Mouse (Mus musculus): ENCODE results near the gene Traf6.

DNA sequence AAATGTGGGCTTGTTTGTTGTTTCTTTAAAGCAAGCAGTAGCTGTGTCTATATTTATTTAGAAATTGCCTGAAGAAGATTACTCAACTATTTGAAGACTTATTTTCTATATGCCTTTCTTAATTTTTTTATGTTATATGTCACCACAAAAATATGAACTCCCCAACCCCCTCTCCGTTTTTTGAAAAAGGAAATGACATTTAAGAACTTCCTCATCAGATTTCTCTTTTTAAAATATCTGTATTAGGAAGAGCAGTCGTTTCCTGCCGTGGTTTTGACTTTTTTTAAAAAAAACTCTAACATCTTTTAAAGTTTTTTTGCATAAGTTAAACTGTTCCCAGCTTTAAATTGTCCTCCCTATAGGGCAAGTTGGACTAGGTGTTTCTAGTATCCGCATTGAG, 21.1 kb downstream of the Traf6 start:
- TF ChIP-seq CTCF (IDR thresholded peaks at IDR 0.05; ENCODE audit: borderline replicate concordance, insufficient read depth, low read length), result no peak
- no peak for TF ChIP-seq POLR2A (IDR thresholded peaks at IDR 0.05; ENCODE audit: low read depth, low read length)

Data from embryonic fibroblast, embryonic 13.5 days (primary cell).